Mouse (Mus musculus): ENCODE results near the gene Zmynd15.

GRCm38 (mm10) chr11:70487816-70488215, 28.6 kb downstream of the Zmynd15 start:
- TF ChIP-seq CTCF (IDR thresholded peaks at IDR 0.05; ENCODE audit: insufficient read depth, low read length) (no peak), POLR2A (IDR thresholded peaks at IDR 0.05; ENCODE audit: borderline replicate concordance, extremely low read depth, low read depth, low read length) (no peak)

All from lung, adult 2 months (tissue).